ENCODE assay signal across 9 mouse cellular contexts in genomic region chr19:19343702-19344425, GRCm38 (mm10).
A peak's percentile ranks its signal among the peaks of the same experiment; 100 is the strongest.
DNase-seq lines count a peak whose midpoint lies in the region; ATAC-seq and TF ChIP-seq lines count a peak whose summit lies in the region.
"Had no signal": no experiment of that assay in that cellular context is flagged by ENCODE, and none has a peak within 500 bp of the region (broad histone marks: within the 10 kb centered on the region; RNA-seq: fewer than 3 reads in every experiment).

No protein-coding gene starts in this region.

- no peak overlapping the region for H3K4me2 ChIP-seq in lung, embryonic 14.5 days

- H3K27ac ChIP-seq in lung, embryonic 14.5 days (ENCODE audit: low read depth), result no peak overlapping the region

- no peaks in the 10 kb centered on the region for H3K27me3 ChIP-seq in lung, embryonic 14.5 days (ENCODE audit: insufficient read depth, low read length)

- no peak for TF ChIP-seq CTCF in lung, embryonic 14.5 days (IDR thresholded peaks at IDR 0.05; ENCODE audit: low read depth)

- ATAC-seq in lung, embryonic 14.5 days (ENCODE audit: insufficient read depth), result no peak

- no peaks in the 10 kb centered on the region for H3K36me3 ChIP-seq in lung, embryonic 14.5 days (ENCODE audit: insufficient read depth)

- 42% methylated on average over 10 of the region's 10 CpGs for WGBS in lung, embryonic 14.5 days

- H3K9ac ChIP-seq in lung, embryonic 14.5 days, result no peak overlapping the region

- no peaks in the 10 kb centered on the region for H3K4me1 ChIP-seq in lung, embryonic 14.5 days (ENCODE audit: insufficient read depth)

- H3K4me3 ChIP-seq in lung, embryonic 14.5 days (ENCODE audit: low read depth, low read length), result no peak overlapping the region

- no peaks in the 10 kb centered on the region for H3K9me3 ChIP-seq in lung, embryonic 14.5 days (ENCODE audit: low read depth, low read length)

- DNase-seq in adrenal gland, postnatal 14 days, result peak; percentile 5
- DNase-seq in adrenal gland, adult 18-20 months (ENCODE audit: low spot score in 2 of 2), result no peak
- DNase-seq in lung, embryonic 14.5 days, result peak; percentile 43
- no peak for DNase-seq in lung, postnatal 4 days
- DNase-seq in layer of hippocampus, postnatal 25 days (ENCODE audit: extremely low spot score in 1 of 2, low spot score in 1 of 2), result peak; percentile 37 to 55
- DNase-seq in right cerebral cortex, postnatal 10 days (ENCODE audit: low spot score in 2 of 2), result peak; percentile 74 to 76
- DNase-seq in urinary bladder, postnatal 10 days (ENCODE audit: low spot score), result no peak
- no peak for DNase-seq in urinary bladder, postnatal 25 days (ENCODE audit: low spot score)
- DNase-seq: heart, adult 11 months had no signal

Comparison
In these comparisons a context has a peak if more than half of its experiments do, and no peak if none do; other contexts are left out.
1. DNase-seq: peak in adrenal gland, postnatal 14 days (single experiment), lung, embryonic 14.5 days (single experiment), layer of hippocampus, postnatal 25 days (2 of 2) and right cerebral cortex, postnatal 10 days (2 of 2); none in adrenal gland, adult 18-20 months (0 of 2), lung, postnatal 4 days (0 of 2), urinary bladder, postnatal 10 days (single experiment) and urinary bladder, postnatal 25 days (single experiment).